Mouse (Mus musculus) liver, embryonic 14.5 days (tissue): ENCODE measurements around the gene C730034F03Rik.

Experiments
- CTCF ChIP-seq: IDR thresholded peaks from 2 replicates; pipeline ENCODE4 v1.5.1; 2016; ENCODE audit warnings: antibody characterized with exemption, low read depth, control low read depth
- EP300 ChIP-seq: IDR thresholded peaks from 2 replicates; pipeline ENCODE4 v1.6.1; 2016; ENCODE audit warnings: antibody characterized with exemption, low read depth

- TF ChIP-seq CTCF (no peak), EP300 (no peak)
Observed at GRCm38 (mm10) chr15:89421938-89422337, 7.5 kb upstream of the C730034F03Rik start.
